Comparison of ENCODE assay signal across 13 mouse cellular contexts in genomic region chr17:49813893-49814640, GRCm38 (mm10).
DNase-seq lines count a peak whose midpoint lies in the region.
"Had no signal": no experiment of that assay in that cellular context is flagged by ENCODE, and none has a peak within 500 bp of the region (broad histone marks: within the 10 kb centered on the region; RNA-seq: fewer than 3 reads in every experiment).

No protein-coding gene starts in this region.

- peak; percentile 12 for DNase-seq in cerebellum, adult 9-10 months
- DNase-seq in cerebellum, postnatal 36 days, result no peak
- DNase-seq in left cerebral cortex, postnatal 4 days, result peak; percentile 31
- no peak for DNase-seq in left cerebral cortex, adult 11 months (ENCODE audit: low spot score)
- DNase-seq in ES-CJ7 (ENCODE audit: low read depth, low spot score), result peak; percentile 14
- DNase-seq in cerebellum, postnatal 25 days, result peak; percentile 15 to 34
- no peak for DNase-seq in thymus, adult 18-20 months
- no peak for DNase-seq in kidney, postnatal 25 days
- DNase-seq: kidney, adult 9 months; layer of hippocampus, postnatal 36 days; retina, postnatal 1 day; right cerebral cortex, postnatal 4 days; thymus, adult 2 months had no signal

- intact Hi-C loops in left cerebral cortex, postnatal 4 days (cut with DNase I), result no loop called here

Comparison
In these comparisons a context has a peak if more than half of its experiments do, and no peak if none do; other contexts are left out.
1. DNase-seq: peak in cerebellum, adult 9-10 months (single experiment), left cerebral cortex, postnatal 4 days (single experiment), ES-CJ7 (single experiment) and cerebellum, postnatal 25 days (2 of 2); none in cerebellum, postnatal 36 days (0 of 2), left cerebral cortex, adult 11 months (single experiment), thymus, adult 18-20 months (0 of 2) and kidney, postnatal 25 days (0 of 2).